11 mouse cellular contexts compared by ENCODE assay signal in the genomic region with DNA sequence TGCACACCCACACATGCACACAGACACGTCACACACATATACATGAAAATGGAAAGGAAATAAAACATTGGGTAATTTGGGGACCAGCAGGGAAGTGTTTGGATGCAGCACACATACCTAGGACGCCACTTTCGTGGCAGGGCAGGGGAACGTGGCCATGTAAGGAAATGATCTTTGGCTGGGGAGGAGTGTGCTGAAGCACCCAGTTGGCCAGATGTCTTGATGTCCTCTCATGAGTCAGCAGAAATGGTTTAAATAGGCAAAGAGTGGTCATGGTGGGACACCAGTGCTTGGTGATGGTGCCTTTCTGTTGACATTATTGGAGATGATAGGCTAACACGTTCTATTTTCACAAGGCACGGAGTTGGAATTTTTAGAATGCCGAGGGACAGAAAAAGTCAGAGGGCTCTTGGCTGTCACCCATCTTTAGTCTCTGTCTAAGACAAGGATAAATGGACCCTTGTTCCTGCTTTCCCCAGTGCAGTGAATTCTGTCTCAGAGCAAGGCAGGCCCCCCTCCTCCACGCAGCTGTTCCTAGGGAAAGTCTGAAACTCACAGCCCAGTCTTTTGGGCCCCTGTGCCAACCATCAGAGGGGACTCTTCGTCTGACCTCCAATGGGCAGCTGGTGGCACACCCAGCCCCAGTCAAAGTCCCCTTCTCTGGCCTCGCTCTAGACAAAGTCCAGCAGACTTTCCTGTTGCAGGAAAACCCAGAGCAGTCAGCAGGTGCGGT. TPM values are rescaled to one million over a fixed set of nuclear protein-coding genes. Genes with fewer than 3 reads are reported as not detected.
DNase-seq lines count a peak whose midpoint lies in the region; ATAC-seq lines count a peak whose summit lies in the region.
"Had no signal": no experiment of that assay in that cellular context is flagged by ENCODE, and none has a peak within 500 bp of the region (broad histone marks: within the 10 kb centered on the region; RNA-seq: fewer than 3 reads in every experiment).

No protein-coding gene starts in this region.

- no peaks in the 10 kb centered on the region for H3K27me3 ChIP-seq in kidney, embryonic 15.5 days
- H3K27me3 ChIP-seq: embryonic facial prominence, embryonic 15.5 days had no signal

- 75% methylated on average over 11 of the region's 11 CpGs for WGBS in kidney, embryonic 15.5 days

- H3K4me3 ChIP-seq in kidney, embryonic 15.5 days (replicated peaks): no peak overlapping the region
- H3K4me3 ChIP-seq: embryonic facial prominence, embryonic 15.5 days; neural tube, embryonic 12.5 days had no signal

- H3K27ac ChIP-seq in kidney, embryonic 15.5 days: no peak overlapping the region
- H3K27ac ChIP-seq: embryonic facial prominence, embryonic 15.5 days; neural tube, embryonic 12.5 days had no signal

- H3K4me1 ChIP-seq in kidney, embryonic 15.5 days: peaks cover 27% of the 10 kb centered on the region

- peaks cover 10% of the 10 kb centered on the region; the same call in 1 of the 2 replicates for H3K36me3 ChIP-seq in kidney, embryonic 15.5 days

- 0 out of 2 replicates have a peak, but pooled peaks cover 2% of the 10 kb centered on the region for H3K9me3 ChIP-seq in kidney, embryonic 15.5 days (replicated peaks)

- DNase-seq in kidney, adult 11 months: peak; percentile 27
- peak; percentile 64 to 68 for DNase-seq in right cerebral cortex, postnatal 10 days (ENCODE audit: low spot score in 2 of 2)
- DNase-seq in right cerebral cortex, postnatal 4 days: no peak
- DNase-seq in kidney, adult 9 months: peak; percentile 53
- no peak for DNase-seq in spleen, postnatal 4 days (ENCODE audit: low spot score in 2 of 2)
- DNase-seq in ovary, postnatal 10 days (ENCODE audit: low spot score): no peak
- DNase-seq in embryo, embryonic 10.5 days (ENCODE audit: low spot score): no peak
- DNase-seq: thymus, postnatal 25 days had no signal

- H3K9ac ChIP-seq in kidney, embryonic 15.5 days: no peak overlapping the region
- H3K9ac ChIP-seq: embryonic facial prominence, embryonic 15.5 days; neural tube, embryonic 12.5 days had no signal

- ATAC-seq in kidney, embryonic 15.5 days (replicated peaks; ENCODE audit: low FRiP score): no peak

- no peak overlapping the region for H3K4me2 ChIP-seq in kidney, embryonic 15.5 days
- H3K4me2 ChIP-seq: embryonic facial prominence, embryonic 15.5 days; neural tube, embryonic 12.5 days had no signal

RNA-seq across cellular contexts. Expression of a gene that starts 56.1 kb away (rescaled TPM):
- polyA plus RNA-seq in kidney, embryonic 15.5 days (2015; fragmentation: Nextera tagmentation; extraction: Ambion mirVana): 22.3 and 23.6 TPM in 2 replicates

Comparison
In these comparisons a context has a peak if more than half of its experiments do, and no peak if none do; other contexts are left out.
1. DNase-seq: peak in kidney, adult 11 months (single experiment), right cerebral cortex, postnatal 10 days (2 of 2) and kidney, adult 9 months (single experiment); none in right cerebral cortex, postnatal 4 days (single experiment), spleen, postnatal 4 days (0 of 2), ovary, postnatal 10 days (single experiment) and embryo, embryonic 10.5 days (single experiment).